Mouse (Mus musculus) intestine, embryonic 16.5 days (tissue): ENCODE measurements around the gene Sdad1. TPM values are rescaled to one million over a fixed set of nuclear protein-coding genes. Genes with fewer than 3 reads are reported as not detected.

ENCODE experiments used
- ATAC-seq: fragments of 200-750 bp; cut with Nextera tagmentation; 2 replicates; pipeline ENCODE4 v1.8.0; 2017; ENCODE audit warnings: moderate TSS enrichment, moderate library complexity
- H3K27ac ChIP-seq: fragments of 300-500 bp; sonication (generic); 2 replicates; pipeline ENCODE4 v1.5.1; 2014; ENCODE audit warnings: mild to moderate bottlenecking, low read length
- H3K27me3 ChIP-seq: fragments of 300-500 bp; sonication (generic); replicated peaks from 2 replicates; pipeline ENCODE4 v1.6.1; 2014; ENCODE audit warnings: low read length, control low read depth, mixed read lengths; ENCODE audit not compliant: control insufficient read depth, insufficient read depth
- H3K36me3 ChIP-seq: fragments of 300-500 bp; sonication (generic); 2 replicates; pipeline ENCODE4 v1.6.1; 2014; ENCODE audit warnings: low read length, control low read depth; ENCODE audit not compliant: control insufficient read depth, insufficient read depth
- H3K4me1 ChIP-seq: fragments of 300-500 bp; sonication (generic); 2 replicates; pipeline ENCODE4 v1.6.1; 2014; ENCODE audit warnings: low read length, control low read depth, mixed read lengths; ENCODE audit not compliant: control insufficient read depth, insufficient read depth
- H3K4me2 ChIP-seq: fragments of 300-500 bp; sonication (generic); 2 replicates; pipeline ENCODE4 v1.6.1; 2014; ENCODE audit warnings: low read depth, low read length, control low read depth
- H3K4me3 ChIP-seq: fragments of 300-500 bp; sonication (generic); 2 replicates; pipeline ENCODE4 v1.5.1; 2014; ENCODE audit warnings: mild to moderate bottlenecking, low read length
- H3K9ac ChIP-seq: fragments of 300-500 bp; sonication (generic); 2 replicates; pipeline ENCODE4 v1.6.1; 2014; ENCODE audit warnings: low read depth, low read length
- H3K9me3 ChIP-seq: fragments of 300-500 bp; sonication (generic); 2 replicates; pipeline ENCODE4 v1.6.1; 2016; ENCODE audit warnings: low read length, control low read depth; ENCODE audit not compliant: control insufficient read depth
- WGBS: fragments of 180-500 bp; shearing (Covaris S2); extraction: QIAGEN DNeasy Blood & Tissue Kit; methylation state at CpG from one replicate; pipeline ENCODE4 v1.1.7; 2014; 5-methylcytosine and 5-hydroxymethylcytosine counted together
- polyA plus RNA-seq: library from polyadenylated mRNA; unstranded; fragments of >200 nt; fragmentation: Nextera tagmentation; extraction: Ambion mirVana; gene quantifications from 2 replicates; pipeline ENCODE4 v1.2.1, GENCODE M21; 2015

The Sdad1 gene
- polyA plus RNA-seq, 1 experiment from 2014 or later, result 35.8 TPM

- Histone ChIP-seq H3K9me3 (0 out of 2 replicates have a peak, but pooled peaks cover 4% of the 10 kb centered on the region), H3K36me3 (no peaks in the 10 kb centered on the region), H3K27ac (no peak overlapping the region), H3K4me3 (no peak overlapping the region), H3K9ac (no peak overlapping the region), H3K4me1 (0 out of 2 replicates have a peak, but pooled peaks cover 3% of the 10 kb centered on the region), H3K27me3 (no peaks in the 10 kb centered on the region), H3K4me2 (no peak overlapping the region; the same call in 1 of the 2 replicates)
- ATAC-seq, result no peak
- 27% methylated on average over 18 of the region's 18 CpGs for WGBS
Measured at GRCm38 (mm10) chr5:92252797-92253343, 57.4 kb downstream of the Sdad1 start.

DNA sequence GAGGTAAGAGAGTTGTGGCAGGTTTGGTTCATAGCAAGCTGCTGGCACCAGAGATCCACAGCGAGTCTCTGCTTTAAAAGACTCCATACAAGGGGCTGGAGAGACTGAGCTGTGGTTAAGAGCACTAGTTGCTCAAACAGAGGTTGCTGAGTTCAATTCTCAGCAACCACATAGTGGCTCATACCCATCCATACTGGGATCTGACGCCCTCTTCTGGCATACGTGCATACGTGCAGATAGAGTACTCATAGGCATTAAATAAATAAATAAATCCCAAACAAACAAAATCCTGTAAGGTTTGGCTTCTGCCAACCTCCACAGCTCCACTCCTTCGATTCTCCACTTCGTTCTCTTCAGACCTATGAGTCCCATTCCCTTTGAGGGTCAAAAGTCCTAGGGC, 58.2 kb downstream of the Sdad1 start:
- Histone ChIP-seq H3K4me3 (no peak overlapping the region), H3K9me3 (0 out of 2 replicates have a peak, but pooled peaks cover 4% of the 10 kb centered on the region), H3K36me3 (no peaks in the 10 kb centered on the region), H3K4me1 (0 out of 2 replicates have a peak, but pooled peaks cover 3% of the 10 kb centered on the region), H3K9ac (no peak overlapping the region), H3K27ac (no peak overlapping the region), H3K27me3 (no peaks in the 10 kb centered on the region), H3K4me2 (no peak overlapping the region)
- 92% methylated on average over 6 of the region's 6 CpGs for WGBS
- ATAC-seq, result no peak

DNA sequence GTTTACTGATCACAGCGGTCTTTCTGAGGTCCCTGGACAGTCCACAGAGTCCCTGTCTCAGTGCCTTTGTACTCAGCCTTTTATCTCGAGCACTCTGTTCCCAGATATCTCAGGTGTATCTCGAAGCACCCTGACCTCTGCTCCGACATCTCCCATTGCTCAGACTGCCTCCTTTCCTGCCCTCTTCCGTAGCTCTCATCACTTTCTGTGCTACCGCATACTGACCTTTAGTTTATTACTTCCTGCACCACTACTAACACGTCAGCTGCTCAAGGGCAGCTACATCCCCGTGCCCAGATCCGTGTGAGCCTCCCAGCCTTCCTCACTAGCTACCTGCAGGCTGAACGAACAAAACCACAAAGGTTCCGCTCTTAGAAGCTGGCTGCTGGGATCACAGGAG, 61.7 kb downstream of the Sdad1 start:
- 79% methylated on average over 11 of the region's 11 CpGs for WGBS

GRCm38 (mm10) chr5:92245483-92245882, 64.8 kb downstream of the Sdad1 start:
- Histone ChIP-seq H3K4me3 (no peak overlapping the region), H3K27me3 (no peaks in the 10 kb centered on the region), H3K4me1 (no peaks in the 10 kb centered on the region), H3K9me3 (0 out of 2 replicates have a peak, but pooled peaks cover 4% of the 10 kb centered on the region), H3K27ac (no peak overlapping the region), H3K9ac (no peak overlapping the region), H3K4me2 (no peak overlapping the region), H3K36me3 (no peaks in the 10 kb centered on the region)
- no peak for ATAC-seq
- WGBS, result 91% methylated on average over 9 of the region's 9 CpGs

More for the DNA sequence above, 61.7 kb downstream of the Sdad1 start:
- H3K36me3 ChIP-seq, result no peaks in the 10 kb centered on the region
- H3K4me1 ChIP-seq, result no peaks in the 10 kb centered on the region
- no peak overlapping the region for H3K9ac ChIP-seq
- no peak overlapping the region for H3K27ac ChIP-seq
- H3K9me3 ChIP-seq, result 0 out of 2 replicates have a peak, but pooled peaks cover 4% of the 10 kb centered on the region
- ATAC-seq, result peak; percentile 40; the same call in 1 of the 2 replicates
- H3K27me3 ChIP-seq, result no peaks in the 10 kb centered on the region
- H3K4me2 ChIP-seq, result no peak overlapping the region
- no peak overlapping the region for H3K4me3 ChIP-seq

- Histone ChIP-seq H3K4me1 (no peaks in the 10 kb centered on the region), H3K4me2 (no peak overlapping the region), H3K27me3 (no peaks in the 10 kb centered on the region), H3K9ac (no peak overlapping the region), H3K36me3 (no peaks in the 10 kb centered on the region), H3K4me3 (no peak overlapping the region), H3K27ac (no peak overlapping the region), H3K9me3 (0 out of 2 replicates have a peak, but pooled peaks cover 4% of the 10 kb centered on the region)
- 99% methylated on average over 2 of the region's 2 CpGs for WGBS
- no peak for ATAC-seq
Measured at GRCm38 (mm10) chr5:92244900-92245299, 65.4 kb downstream of the Sdad1 start.

- no peak overlapping the region for H3K4me3 ChIP-seq
- H3K4me1 ChIP-seq, result no peaks in the 10 kb centered on the region
- H3K9ac ChIP-seq, result no peak overlapping the region
- H3K36me3 ChIP-seq, result no peaks in the 10 kb centered on the region
- H3K27me3 ChIP-seq, result no peaks in the 10 kb centered on the region
- ATAC-seq, result no peak
- no peak overlapping the region for H3K27ac ChIP-seq
- H3K4me2 ChIP-seq, result no peak overlapping the region
- 92% methylated on average over 12 of the region's 12 CpGs for WGBS
- H3K9me3 ChIP-seq, result no peaks in the 10 kb centered on the region
Measured at GRCm38 (mm10) chr5:92240769-92241168, 69.5 kb downstream of the Sdad1 start.

- H3K4me1 ChIP-seq, result peaks cover 8% of the 10 kb centered on the region
- no peak overlapping the region for H3K4me2 ChIP-seq
- H3K27me3 ChIP-seq, result no peaks in the 10 kb centered on the region
- H3K36me3 ChIP-seq, result no peaks in the 10 kb centered on the region
- ATAC-seq, result peak; percentile 64
- no peak overlapping the region for H3K9ac ChIP-seq
- H3K9me3 ChIP-seq, result no peaks in the 10 kb centered on the region
- no peak overlapping the region for H3K27ac ChIP-seq
- no peak overlapping the region for H3K4me3 ChIP-seq
- 49% methylated on average over 29 of the region's 29 CpGs for WGBS
Measured at GRCm38 (mm10) chr5:92239333-92240232, 70.7 kb downstream of the Sdad1 start.

- Histone ChIP-seq H3K4me1 (peaks cover 8% of the 10 kb centered on the region), H3K4me2 (no peak overlapping the region; the same call in 1 of the 2 replicates), H3K27ac (peak overlapping the region; percentile 51), H3K9me3 (no peaks in the 10 kb centered on the region), H3K4me3 (no peak overlapping the region), H3K36me3 (no peaks in the 10 kb centered on the region), H3K27me3 (no peaks in the 10 kb centered on the region), H3K9ac (0 out of 2 replicates have a peak overlapping the region, but pooled peaks have one; percentile 26)
- ATAC-seq, result peak; percentile 79
- 23% methylated on average over 5 of the region's 5 CpGs for WGBS
Measured at GRCm38 (mm10) chr5:92234939-92235557, 75.2 kb downstream of the Sdad1 start.
